In the genomic region with DNA sequence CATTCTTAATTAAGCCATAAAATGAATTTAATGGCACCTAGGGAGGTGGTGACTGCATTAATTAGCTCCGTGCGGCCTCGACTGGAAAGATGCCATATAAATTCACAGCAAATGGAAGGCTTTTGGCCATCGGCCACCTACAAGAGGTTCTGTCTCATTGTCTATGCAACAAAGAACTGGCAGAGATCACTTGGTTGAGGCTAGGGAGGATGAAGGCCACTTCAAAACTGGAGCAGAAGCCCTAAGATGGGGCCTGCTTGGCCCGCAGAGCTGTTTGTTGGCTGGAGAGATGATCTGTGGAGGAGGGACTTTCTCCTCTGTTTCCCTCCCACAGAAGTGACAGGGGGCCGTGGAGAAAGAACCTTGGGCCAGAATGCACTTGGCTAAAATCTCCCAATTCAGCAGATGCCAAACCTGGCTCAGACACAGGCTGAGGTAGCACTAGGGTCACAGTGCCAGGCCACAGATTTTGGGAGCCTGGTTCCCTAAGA, we compare ENCODE assay signal across 14 mouse cellular contexts.
DNase-seq lines count a peak whose midpoint lies in the region; ATAC-seq lines count a peak whose summit lies in the region.
"Had no signal": no experiment of that assay in that cellular context is flagged by ENCODE, and none has a peak within 500 bp of the region (broad histone marks: within the 10 kb centered on the region; RNA-seq: fewer than 3 reads in every experiment).

No protein-coding gene starts in this region.

- H3K4me2 ChIP-seq in kidney, embryonic 15.5 days, result no peak overlapping the region
- H3K4me2 ChIP-seq in neural tube, embryonic 13.5 days, result no peak overlapping the region
- no peak overlapping the region for H3K4me2 ChIP-seq in neural tube, embryonic 14.5 days (ENCODE audit: low read depth, low read length)
- H3K4me2 ChIP-seq: limb, embryonic 13.5 days had no signal

- no peaks in the 10 kb centered on the region for H3K27me3 ChIP-seq in kidney, embryonic 15.5 days
- peaks cover 19% of the 10 kb centered on the region for H3K27me3 ChIP-seq in neural tube, embryonic 13.5 days
- H3K27me3 ChIP-seq in neural tube, embryonic 14.5 days (ENCODE audit: control insufficient read depth, insufficient read depth, low read length), result no peaks in the 10 kb centered on the region
- H3K27me3 ChIP-seq: limb, embryonic 13.5 days had no signal

- no peaks in the 10 kb centered on the region for H3K9me3 ChIP-seq in kidney, embryonic 15.5 days (replicated peaks)
- H3K9me3 ChIP-seq in neural tube, embryonic 13.5 days, result no peaks in the 10 kb centered on the region
- H3K9me3 ChIP-seq in neural tube, embryonic 14.5 days (ENCODE audit: control insufficient read depth, low read length), result no peaks in the 10 kb centered on the region
- H3K9me3 ChIP-seq: embryonic facial prominence, embryonic 10.5 days; limb, embryonic 13.5 days had no signal

- DNase-seq in kidney, adult 11 months, result peak; percentile 40
- no peak for DNase-seq in neural tube, embryonic 10.5 days (ENCODE audit: extremely low spot score, low spot score)
- DNase-seq in cerebellum, adult 9-11 months, result peak; percentile 74
- DNase-seq in adrenal gland, postnatal 36 days, result no peak
- DNase-seq: gastrocnemius, postnatal 25 days; lung, adult 2 months; retina, postnatal 1 day had no signal

- H3K27ac ChIP-seq in kidney, embryonic 15.5 days, result no peak overlapping the region
- H3K27ac ChIP-seq in neural tube, embryonic 13.5 days (replicated peaks), result peak overlapping the region; percentile 52; the same call in 1 of the 2 replicates
- H3K27ac ChIP-seq in neural tube, embryonic 14.5 days (ENCODE audit: low read depth, low read length), result no peak overlapping the region
- H3K27ac ChIP-seq: embryonic facial prominence, embryonic 10.5 days; limb, embryonic 13.5 days had no signal

- no peak overlapping the region for H3K9ac ChIP-seq in kidney, embryonic 15.5 days
- no peak overlapping the region for H3K9ac ChIP-seq in neural tube, embryonic 13.5 days
- no peak overlapping the region for H3K9ac ChIP-seq in neural tube, embryonic 14.5 days (replicated peaks; ENCODE audit: low read depth, low read length)
- H3K9ac ChIP-seq: limb, embryonic 13.5 days had no signal

- 69% methylated on average over 6 of the region's 6 CpGs for WGBS in kidney, embryonic 15.5 days
- 34% methylated on average over 6 of the region's 6 CpGs for WGBS in neural tube, embryonic 13.5 days
- WGBS in neural tube, embryonic 14.5 days, result 39% methylated on average over 6 of the region's 6 CpGs

- H3K4me1 ChIP-seq in kidney, embryonic 15.5 days, result 0 out of 2 replicates have a peak, but pooled peaks cover 3% of the 10 kb centered on the region
- peaks cover 11% of the 10 kb centered on the region for H3K4me1 ChIP-seq in neural tube, embryonic 13.5 days (replicated peaks)
- peaks cover 5% of the 10 kb centered on the region; the same call in 1 of the 2 replicates for H3K4me1 ChIP-seq in neural tube, embryonic 14.5 days (ENCODE audit: control insufficient read depth, insufficient read depth, low read length)
- H3K4me1 ChIP-seq: embryonic facial prominence, embryonic 10.5 days; limb, embryonic 13.5 days had no signal

- no peak for ATAC-seq in kidney, embryonic 15.5 days (replicated peaks; ENCODE audit: low FRiP score)
- peak; percentile 78 for ATAC-seq in neural tube, embryonic 13.5 days (ENCODE audit: low read depth)
- peak; percentile 87 for ATAC-seq in neural tube, embryonic 14.5 days (ENCODE audit: low read depth)
- no peak for ATAC-seq in activated CD4-positive, CD25-positive, alpha-beta regulatory T cell, adult 4 months
- ATAC-seq: CD4-positive, CD25-positive, alpha-beta regulatory T cell, adult 4 months had no signal

- H3K36me3 ChIP-seq in kidney, embryonic 15.5 days, result no peaks in the 10 kb centered on the region
- H3K36me3 ChIP-seq in neural tube, embryonic 13.5 days, result no peaks in the 10 kb centered on the region
- no peaks in the 10 kb centered on the region for H3K36me3 ChIP-seq in neural tube, embryonic 14.5 days (ENCODE audit: control insufficient read depth, insufficient read depth, low read length)
- H3K36me3 ChIP-seq: embryonic facial prominence, embryonic 10.5 days; limb, embryonic 13.5 days had no signal

- H3K4me3 ChIP-seq in kidney, embryonic 15.5 days (replicated peaks), result no peak overlapping the region
- H3K4me3 ChIP-seq in neural tube, embryonic 13.5 days, result no peak overlapping the region
- no peak overlapping the region for H3K4me3 ChIP-seq in neural tube, embryonic 14.5 days (ENCODE audit: low read depth, low read length)
- H3K4me3 ChIP-seq: embryonic facial prominence, embryonic 10.5 days; limb, embryonic 13.5 days had no signal

Comparison
In these comparisons a context has a peak if more than half of its experiments do, and no peak if none do; other contexts are left out.
1. DNase-seq: peak in kidney, adult 11 months (single experiment) and cerebellum, adult 9-11 months (single experiment); none in neural tube, embryonic 10.5 days (single experiment) and adrenal gland, postnatal 36 days (0 of 2).
2. ATAC-seq: peak in neural tube, embryonic 13.5 days (single experiment) and neural tube, embryonic 14.5 days (single experiment); none in kidney, embryonic 15.5 days (single experiment) and activated CD4-positive, CD25-positive, alpha-beta regulatory T cell, adult 4 months (single experiment).